Mouse (Mus musculus): Measurements from ENCODE around the gene Crtc3. TPM values are rescaled to one million over a fixed set of nuclear protein-coding genes. Genes with fewer than 3 reads are reported as not detected.
A peak's percentile ranks its signal among the peaks of the same experiment; 100 is the strongest.

Gene Crtc3
- polyA plus RNA-seq, 1 experiment from 2014 or later: 20.1 TPM

DNA sequence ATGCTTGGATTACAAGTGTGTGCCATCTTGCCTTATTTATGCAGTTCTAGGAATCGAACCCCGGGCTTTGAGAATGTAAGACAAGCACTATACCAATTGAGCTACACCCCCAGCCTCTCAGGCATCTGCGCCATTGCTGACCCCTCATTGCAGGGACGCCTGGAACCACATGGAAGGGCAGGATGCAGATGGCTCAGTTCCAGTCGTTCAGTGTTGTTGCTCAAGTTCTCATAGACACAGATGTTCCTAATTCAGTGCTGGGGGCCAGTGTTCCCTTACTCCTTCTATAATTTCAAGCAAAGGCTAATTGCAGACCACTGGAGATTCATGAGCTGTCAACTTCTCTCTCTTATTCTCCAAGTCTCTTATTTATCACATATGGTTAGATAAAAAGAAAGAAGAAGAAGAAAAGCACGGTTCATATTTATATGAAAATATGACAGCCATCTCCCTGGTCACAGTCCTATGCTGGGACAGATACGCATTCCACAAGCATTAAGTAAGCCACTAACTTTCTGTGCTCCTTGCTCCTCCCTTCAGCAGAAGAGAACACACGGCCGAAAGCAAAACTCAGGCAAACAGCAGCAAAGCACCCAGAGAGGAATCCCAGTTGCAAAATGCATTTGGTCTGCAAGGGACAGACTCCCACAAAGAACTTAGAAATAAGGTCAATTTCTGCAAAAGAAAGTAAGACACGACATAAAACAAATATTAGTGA, 22.3 kb downstream of the Crtc3 start:
- H3K9ac ChIP-seq (replicated peaks; ENCODE audit: low read depth, low read length): no peak overlapping the region
- peaks cover 3% of the 10 kb centered on the region; the same call in 1 of the 2 replicates for H3K4me1 ChIP-seq (replicated peaks; ENCODE audit: control insufficient read depth, insufficient read depth, low read length)
- WGBS: 75% methylated on average over 10 of the region's 10 CpGs
- H3K9me3 ChIP-seq (ENCODE audit: control insufficient read depth, low read length): no peaks in the 10 kb centered on the region
- no peak overlapping the region for H3K4me3 ChIP-seq (replicated peaks; ENCODE audit: low read length)
- no peaks in the 10 kb centered on the region for H3K36me3 ChIP-seq (ENCODE audit: control insufficient read depth, insufficient read depth)
- H3K27ac ChIP-seq (ENCODE audit: low read length): no peak overlapping the region
- no peaks in the 10 kb centered on the region for H3K27me3 ChIP-seq (replicated peaks; ENCODE audit: control insufficient read depth, insufficient read depth, low read length)
- no peak for ATAC-seq
- no peak overlapping the region for H3K4me2 ChIP-seq (ENCODE audit: low read length)

DNA sequence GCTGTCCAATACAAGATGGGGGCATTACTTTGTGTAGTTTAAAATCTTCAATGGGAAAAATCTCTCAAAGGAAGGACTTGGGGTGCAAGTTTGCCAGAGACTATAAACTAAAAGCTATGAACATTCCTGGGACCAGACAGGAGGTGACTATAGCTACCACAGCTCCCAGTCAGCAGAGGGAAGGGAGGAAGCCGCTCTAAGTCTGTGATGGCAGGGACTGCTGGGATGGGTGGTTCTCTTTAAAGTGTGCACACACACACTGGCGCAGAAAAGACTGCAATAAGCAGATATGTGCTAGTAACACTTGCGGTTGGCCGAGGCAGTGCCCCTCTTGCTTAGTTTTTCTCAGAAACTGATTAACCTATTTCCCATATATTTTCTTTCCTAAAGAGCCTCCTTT, 27.6 kb downstream of the Crtc3 start:
- Histone ChIP-seq H3K27me3 (replicated peaks; ENCODE audit: control insufficient read depth, insufficient read depth, low read length) (no peaks in the 10 kb centered on the region), H3K36me3 (ENCODE audit: control insufficient read depth, insufficient read depth) (no peaks in the 10 kb centered on the region), H3K9ac (replicated peaks; ENCODE audit: low read depth, low read length) (no peak overlapping the region), H3K4me3 (replicated peaks; ENCODE audit: low read length) (no peak overlapping the region), H3K9me3 (ENCODE audit: control insufficient read depth, low read length) (no peaks in the 10 kb centered on the region), H3K4me1 (replicated peaks; ENCODE audit: control insufficient read depth, insufficient read depth, low read length) (peaks cover 34% of the 10 kb centered on the region), H3K4me2 (ENCODE audit: low read length) (no peak overlapping the region), H3K27ac (ENCODE audit: low read length) (peak overlapping the region; percentile 86)
- 68% methylated on average over 4 of the region's 4 CpGs for WGBS
- peak; percentile 77 for ATAC-seq

DNA sequence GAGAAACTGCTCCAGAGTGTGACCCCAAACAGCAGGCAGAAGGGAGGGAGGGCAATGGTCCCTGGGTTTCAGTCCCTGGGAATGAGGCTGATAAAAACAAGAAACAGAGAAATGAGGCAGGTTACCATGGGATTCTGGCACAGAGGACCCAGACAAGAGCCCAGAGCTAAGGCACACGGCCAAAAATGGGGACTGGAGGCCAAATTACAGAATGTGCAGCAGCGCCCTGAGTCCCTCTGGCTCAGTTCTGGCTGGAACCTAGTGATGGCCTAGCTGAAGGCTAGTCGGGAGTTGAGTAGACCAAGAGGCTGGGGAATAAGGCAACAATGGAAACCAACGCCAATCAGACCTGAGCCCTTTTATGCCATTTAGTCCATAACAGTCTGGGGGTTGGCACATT, 28.1 kb downstream of the Crtc3 start:
- H3K9ac ChIP-seq (replicated peaks; ENCODE audit: low read depth, low read length): no peak overlapping the region
- no peak overlapping the region for H3K4me3 ChIP-seq (replicated peaks; ENCODE audit: low read length)
- H3K9me3 ChIP-seq (ENCODE audit: control insufficient read depth, low read length): no peaks in the 10 kb centered on the region
- H3K4me1 ChIP-seq (replicated peaks; ENCODE audit: control insufficient read depth, insufficient read depth, low read length): peaks cover 38% of the 10 kb centered on the region
- H3K4me2 ChIP-seq (ENCODE audit: low read length): 0 out of 2 replicates have a peak overlapping the region, but pooled peaks have one; percentile 8
- WGBS: 26% methylated on average over 4 of the region's 4 CpGs
- ATAC-seq: peak; percentile 89
- no peaks in the 10 kb centered on the region for H3K36me3 ChIP-seq (ENCODE audit: control insufficient read depth, insufficient read depth)
- H3K27me3 ChIP-seq (replicated peaks; ENCODE audit: control insufficient read depth, insufficient read depth, low read length): no peaks in the 10 kb centered on the region
- peak overlapping the region; percentile 86 for H3K27ac ChIP-seq (ENCODE audit: low read length)

- Histone ChIP-seq H3K27ac (ENCODE audit: low read length) (peak overlapping the region; percentile 35; the same call in 1 of the 2 replicates), H3K4me2 (ENCODE audit: low read length) (no peak overlapping the region)
Observed at GRCm38 (mm10) chr7:80657896-80658295, 30.8 kb downstream of the Crtc3 start.

DNA sequence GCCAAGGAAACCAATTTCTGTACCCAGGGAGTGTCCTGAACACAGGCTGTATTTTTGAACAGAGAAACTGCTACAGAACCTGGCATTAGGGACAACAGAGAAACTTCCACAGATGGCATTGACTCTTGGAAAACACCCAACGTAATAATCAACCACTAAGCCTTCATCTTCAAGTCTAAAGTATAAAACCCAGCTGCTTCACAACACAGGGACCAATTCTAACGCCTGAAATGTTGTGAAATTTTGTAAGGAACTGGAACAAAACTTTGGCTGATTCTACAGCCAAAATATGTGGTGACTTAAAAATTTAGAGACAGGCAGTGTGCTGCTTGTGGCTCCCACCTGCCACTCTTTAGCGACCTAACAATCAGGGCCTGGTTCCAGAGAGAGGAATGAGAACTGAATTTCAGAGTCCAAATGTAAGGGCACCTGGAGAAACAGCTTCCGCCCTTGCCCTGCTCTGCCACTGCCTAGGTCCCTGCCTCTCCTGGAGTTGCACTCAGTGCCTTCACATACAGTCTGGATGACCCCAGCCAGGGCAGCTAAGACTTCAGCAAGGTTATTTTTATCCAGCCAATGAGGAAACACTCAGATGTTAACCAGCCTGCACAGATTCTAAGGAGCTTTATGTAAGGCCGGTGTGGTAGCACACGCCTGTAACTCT, 33.2 kb downstream of the Crtc3 start:
- no peaks in the 10 kb centered on the region for H3K9me3 ChIP-seq (ENCODE audit: control insufficient read depth, low read length)
- WGBS: 43% methylated on average over 6 of the region's 6 CpGs
- H3K9ac ChIP-seq (replicated peaks; ENCODE audit: low read depth, low read length): 0 out of 2 replicates have a peak overlapping the region, but pooled peaks have one; percentile 1
- H3K27ac ChIP-seq (ENCODE audit: low read length): peak overlapping the region; percentile 73
- H3K27me3 ChIP-seq (replicated peaks; ENCODE audit: control insufficient read depth, insufficient read depth, low read length): no peaks in the 10 kb centered on the region
- ATAC-seq: peak; percentile 61
- H3K4me2 ChIP-seq (ENCODE audit: low read length): no peak overlapping the region
- H3K4me1 ChIP-seq (replicated peaks; ENCODE audit: control insufficient read depth, insufficient read depth, low read length): peaks cover 55% of the 10 kb centered on the region
- no peak overlapping the region for H3K4me3 ChIP-seq (replicated peaks; ENCODE audit: low read length)
- no peaks in the 10 kb centered on the region for H3K36me3 ChIP-seq (ENCODE audit: control insufficient read depth, insufficient read depth)

More at GRCm38 (mm10) chr7:80657896-80658295, 30.8 kb downstream of the Crtc3 start:
- Histone ChIP-seq H3K9ac (replicated peaks; ENCODE audit: low read depth, low read length) (no peak overlapping the region), H3K4me3 (replicated peaks; ENCODE audit: low read length) (no peak overlapping the region), H3K4me1 (replicated peaks; ENCODE audit: control insufficient read depth, insufficient read depth, low read length) (peaks cover 62% of the 10 kb centered on the region), H3K36me3 (ENCODE audit: control insufficient read depth, insufficient read depth) (no peaks in the 10 kb centered on the region), H3K9me3 (ENCODE audit: control insufficient read depth, low read length) (no peaks in the 10 kb centered on the region), H3K27me3 (replicated peaks; ENCODE audit: control insufficient read depth, insufficient read depth, low read length) (no peaks in the 10 kb centered on the region)
- no peak for ATAC-seq
- 40% methylated on average over 8 of the region's 8 CpGs for WGBS

GRCm38 (mm10) chr7:80654926-80655325, 33.8 kb downstream of the Crtc3 start:
- Histone ChIP-seq H3K4me1 (replicated peaks; ENCODE audit: control insufficient read depth, insufficient read depth, low read length) (peaks cover 49% of the 10 kb centered on the region), H3K9ac (replicated peaks; ENCODE audit: low read depth, low read length) (no peak overlapping the region), H3K9me3 (ENCODE audit: control insufficient read depth, low read length) (no peaks in the 10 kb centered on the region), H3K27ac (ENCODE audit: low read length) (peak overlapping the region; percentile 73), H3K4me3 (replicated peaks; ENCODE audit: low read length) (no peak overlapping the region), H3K36me3 (ENCODE audit: control insufficient read depth, insufficient read depth) (no peaks in the 10 kb centered on the region), H3K27me3 (replicated peaks; ENCODE audit: control insufficient read depth, insufficient read depth, low read length) (no peaks in the 10 kb centered on the region), H3K4me2 (ENCODE audit: low read length) (no peak overlapping the region)
- WGBS: 55% methylated on average over 5 of the region's 5 CpGs
- ATAC-seq: peak; percentile 4; the same call in 1 of the 2 replicates

GRCm38 (mm10) chr7:80654393-80654792, 34.3 kb downstream of the Crtc3 start:
- Histone ChIP-seq H3K36me3 (ENCODE audit: control insufficient read depth, insufficient read depth) (no peaks in the 10 kb centered on the region), H3K27ac (ENCODE audit: low read length) (peak overlapping the region; percentile 73), H3K4me1 (replicated peaks; ENCODE audit: control insufficient read depth, insufficient read depth, low read length) (peaks cover 46% of the 10 kb centered on the region), H3K27me3 (replicated peaks; ENCODE audit: control insufficient read depth, insufficient read depth, low read length) (no peaks in the 10 kb centered on the region), H3K4me2 (ENCODE audit: low read length) (no peak overlapping the region), H3K9me3 (ENCODE audit: control insufficient read depth, low read length) (no peaks in the 10 kb centered on the region), H3K4me3 (replicated peaks; ENCODE audit: low read length) (no peak overlapping the region), H3K9ac (replicated peaks; ENCODE audit: low read depth, low read length) (no peak overlapping the region)
- ATAC-seq: no peak
- 86% methylated on average over 7 of the region's 7 CpGs for WGBS

- Histone ChIP-seq H3K9me3 (ENCODE audit: control insufficient read depth, low read length) (no peaks in the 10 kb centered on the region), H3K27ac (ENCODE audit: low read length) (peak overlapping the region; percentile 8; the same call in 1 of the 2 replicates), H3K36me3 (ENCODE audit: control insufficient read depth, insufficient read depth) (no peaks in the 10 kb centered on the region), H3K9ac (replicated peaks; ENCODE audit: low read depth, low read length) (no peak overlapping the region), H3K27me3 (replicated peaks; ENCODE audit: control insufficient read depth, insufficient read depth, low read length) (no peaks in the 10 kb centered on the region), H3K4me2 (ENCODE audit: low read length) (no peak overlapping the region), H3K4me1 (replicated peaks; ENCODE audit: control insufficient read depth, insufficient read depth, low read length) (peaks cover 46% of the 10 kb centered on the region), H3K4me3 (replicated peaks; ENCODE audit: low read length) (no peak overlapping the region)
- ATAC-seq: no peak
- 84% methylated on average over 7 of the region's 7 CpGs for WGBS
Observed at GRCm38 (mm10) chr7:80653971-80654370, 34.7 kb downstream of the Crtc3 start.

DNA sequence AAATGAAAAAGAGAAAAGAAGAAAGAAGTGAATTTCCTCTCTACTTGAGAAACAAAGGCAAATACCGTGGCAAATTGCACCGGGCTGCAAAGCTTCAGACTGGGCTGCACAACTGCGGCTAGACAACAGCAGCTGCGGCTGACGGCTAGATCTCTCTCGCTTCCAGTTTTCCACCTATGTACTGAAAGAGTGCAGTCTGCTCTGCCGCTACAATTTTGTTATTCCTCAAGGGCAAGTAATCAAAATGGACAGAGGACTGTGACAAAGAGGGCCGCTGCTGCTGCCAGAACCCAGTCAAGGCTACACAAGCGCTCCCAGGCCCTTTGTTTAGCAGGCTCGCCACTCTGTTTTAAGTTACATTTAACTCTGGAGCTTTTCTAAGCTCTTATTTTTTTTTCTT, 35.6 kb downstream of the Crtc3 start:
- ATAC-seq: peak; percentile 5; the same call in 1 of the 2 replicates
- H3K27ac ChIP-seq (ENCODE audit: low read length): peak overlapping the region; percentile 73
- H3K27me3 ChIP-seq (replicated peaks; ENCODE audit: control insufficient read depth, insufficient read depth, low read length): no peaks in the 10 kb centered on the region
- WGBS: 29% methylated on average over 10 of the region's 10 CpGs
- H3K4me1 ChIP-seq (replicated peaks; ENCODE audit: control insufficient read depth, insufficient read depth, low read length): peaks cover 45% of the 10 kb centered on the region
- H3K9ac ChIP-seq (replicated peaks; ENCODE audit: low read depth, low read length): 0 out of 2 replicates have a peak overlapping the region, but pooled peaks have one; percentile 27
- H3K4me2 ChIP-seq (ENCODE audit: low read length): 0 out of 2 replicates have a peak overlapping the region, but pooled peaks have one; percentile 2
- H3K9me3 ChIP-seq (ENCODE audit: control insufficient read depth, low read length): no peaks in the 10 kb centered on the region
- no peaks in the 10 kb centered on the region for H3K36me3 ChIP-seq (ENCODE audit: control insufficient read depth, insufficient read depth)
- H3K4me3 ChIP-seq (replicated peaks; ENCODE audit: low read length): no peak overlapping the region
